Mouse (Mus musculus): ENCODE results near the gene Paxx. TPM values are rescaled to one million over a fixed set of nuclear protein-coding genes. Genes with fewer than 3 reads are reported as not detected.

The Paxx gene
- polyA plus RNA-seq, 1 experiment from 2014 or later, result 93.2 TPM

Small RNAs within 50 kb of the gene (microRNA-seq; reads per million reads assigned to microRNA genes)
- gene Mir3087, result not detected

Other genes starting within 250 kb of the Paxx start
- gene Nelfb, start 249.6 kb downstream of the Paxx start, polyA plus RNA-seq (2014; fragmentation: Nextera tagmentation; extraction: Ambion mirVana), result 68.8 and 73.5 TPM in 2 replicates
- gene Stpg3, start 246.5 kb downstream of the Paxx start, polyA plus RNA-seq (2014; fragmentation: Nextera tagmentation; extraction: Ambion mirVana), result not detected in 2 replicates
- 1.1 TPM in 1 of 2 replicates, not detected in the other for gene Fam166a, start 242.3 kb downstream of the Paxx start, polyA plus RNA-seq (2014; fragmentation: Nextera tagmentation; extraction: Ambion mirVana)
- gene Tubb4b, start 236.4 kb downstream of the Paxx start, polyA plus RNA-seq (2014; fragmentation: Nextera tagmentation; extraction: Ambion mirVana), result 392 and 409 TPM in 2 replicates
- gene Slc34a3, start 226.7 kb downstream of the Paxx start, polyA plus RNA-seq (2014; fragmentation: Nextera tagmentation; extraction: Ambion mirVana), result 0.10 TPM in 1 of 2 replicates, not detected in the other
- gene Rnf224, start 224.3 kb downstream of the Paxx start, polyA plus RNA-seq (2014; fragmentation: Nextera tagmentation; extraction: Ambion mirVana), result not detected in 2 replicates
- gene Rnf208, start 218.8 kb downstream of the Paxx start, polyA plus RNA-seq (2014; fragmentation: Nextera tagmentation; extraction: Ambion mirVana), result 67.4 and 98.5 TPM in 2 replicates
- gene Cysrt1, start 218.6 kb downstream of the Paxx start, polyA plus RNA-seq (2014; fragmentation: Nextera tagmentation; extraction: Ambion mirVana), result not detected in 2 replicates
- 4.7 and 6.0 TPM in 2 replicates for gene AL732309.1, start 214.2 kb downstream of the Paxx start, polyA plus RNA-seq (2014; fragmentation: Nextera tagmentation; extraction: Ambion mirVana)
- gene Tmem203, start 205.7 kb downstream of the Paxx start, polyA plus RNA-seq (2014; fragmentation: Nextera tagmentation; extraction: Ambion mirVana), result 14.7 and 17.4 TPM in 2 replicates
- gene Tprn, start 198.5 kb downstream of the Paxx start, polyA plus RNA-seq (2014; fragmentation: Nextera tagmentation; extraction: Ambion mirVana), result 6.6 and 9.9 TPM in 2 replicates
- gene Ssna1, start 188.7 kb downstream of the Paxx start, polyA plus RNA-seq (2014; fragmentation: Nextera tagmentation; extraction: Ambion mirVana), result 258 and 281 TPM in 2 replicates
- gene Anapc2, start 188.6 kb downstream of the Paxx start, polyA plus RNA-seq (2014; fragmentation: Nextera tagmentation; extraction: Ambion mirVana), result 105 and 123 TPM in 2 replicates
- not detected in 2 replicates for gene Tmem210, start 172.9 kb downstream of the Paxx start, polyA plus RNA-seq (2014; fragmentation: Nextera tagmentation; extraction: Ambion mirVana)
- 0.25 TPM in 1 of 2 replicates, not detected in the other for gene Lrrc26, start 171.2 kb downstream of the Paxx start, polyA plus RNA-seq (2014; fragmentation: Nextera tagmentation; extraction: Ambion mirVana)
- 17.0 and 21.1 TPM in 2 replicates for gene Grin1, start 141.9 kb downstream of the Paxx start, polyA plus RNA-seq (2014; fragmentation: Nextera tagmentation; extraction: Ambion mirVana)
- 69.5 and 87.7 TPM in 2 replicates for gene Man1b1, start 128.8 kb downstream of the Paxx start, polyA plus RNA-seq (2014; fragmentation: Nextera tagmentation; extraction: Ambion mirVana)
- 21.3 and 21.4 TPM in 2 replicates for gene Dpp7, start 104.7 kb downstream of the Paxx start, polyA plus RNA-seq (2014; fragmentation: Nextera tagmentation; extraction: Ambion mirVana)
- gene Uap1l1, start 95.4 kb downstream of the Paxx start, polyA plus RNA-seq (2014; fragmentation: Nextera tagmentation; extraction: Ambion mirVana), result 5.8 and 7.8 TPM in 2 replicates
- 27.8 and 28.9 TPM in 2 replicates for gene Sapcd2, start 88.8 kb downstream of the Paxx start, polyA plus RNA-seq (2014; fragmentation: Nextera tagmentation; extraction: Ambion mirVana)
- 1.9 and 2.5 TPM in 2 replicates for gene Entpd2, start 65.2 kb downstream of the Paxx start, polyA plus RNA-seq (2014; fragmentation: Nextera tagmentation; extraction: Ambion mirVana)
- 263 and 331 TPM in 2 replicates for gene Npdc1, start 61.7 kb downstream of the Paxx start, polyA plus RNA-seq (2014; fragmentation: Nextera tagmentation; extraction: Ambion mirVana)
- gene Fut7, start 37.8 kb downstream of the Paxx start, polyA plus RNA-seq (2014; fragmentation: Nextera tagmentation; extraction: Ambion mirVana), result 0.21 TPM in 1 of 2 replicates, not detected in the other
- 6.7 and 11.9 TPM in 2 replicates for gene Abca2, start 32.4 kb downstream of the Paxx start, polyA plus RNA-seq (2014; fragmentation: Nextera tagmentation; extraction: Ambion mirVana)
- 1.1 and 2.2 TPM in 2 replicates for gene Clic3, start 4.3 kb downstream of the Paxx start, polyA plus RNA-seq (2014; fragmentation: Nextera tagmentation; extraction: Ambion mirVana)
- gene Ptgds, start 9.0 kb upstream of the Paxx start, polyA plus RNA-seq (2014; fragmentation: Nextera tagmentation; extraction: Ambion mirVana), result 170 and 301 TPM in 2 replicates
- gene Lcn12, start 32.8 kb upstream of the Paxx start, polyA plus RNA-seq (2014; fragmentation: Nextera tagmentation; extraction: Ambion mirVana), result not detected in 2 replicates
- gene Fbxw5, start 39.7 kb upstream of the Paxx start, polyA plus RNA-seq (2014; fragmentation: Nextera tagmentation; extraction: Ambion mirVana), result 77.9 and 102 TPM in 2 replicates
- gene C8g, start 40.6 kb upstream of the Paxx start, polyA plus RNA-seq (2014; fragmentation: Nextera tagmentation; extraction: Ambion mirVana), result 4.0 and 4.1 TPM in 2 replicates
- 26.7 and 29.4 TPM in 2 replicates for gene Traf2, start 85.8 kb upstream of the Paxx start, polyA plus RNA-seq (2014; fragmentation: Nextera tagmentation; extraction: Ambion mirVana)
- 369 and 370 TPM in 2 replicates for gene Edf1, start 96.8 kb upstream of the Paxx start, polyA plus RNA-seq (2014; fragmentation: Nextera tagmentation; extraction: Ambion mirVana)
- gene Mamdc4, start 113.8 kb upstream of the Paxx start, polyA plus RNA-seq (2014; fragmentation: Nextera tagmentation; extraction: Ambion mirVana), result 0.84 and 2.2 TPM in 2 replicates
- 168 and 216 TPM in 2 replicates for gene Phpt1, start 114.1 kb upstream of the Paxx start, polyA plus RNA-seq (2014; fragmentation: Nextera tagmentation; extraction: Ambion mirVana)
- gene Ajm1, start 120.7 kb upstream of the Paxx start, polyA plus RNA-seq (2014; fragmentation: Nextera tagmentation; extraction: Ambion mirVana), result 2.2 and 4.2 TPM in 2 replicates
- 47.9 and 55.0 TPM in 2 replicates for gene Rabl6, start 147.4 kb upstream of the Paxx start, polyA plus RNA-seq (2014; fragmentation: Nextera tagmentation; extraction: Ambion mirVana)
- 0.18 and 0.30 TPM in 2 replicates for gene Ccdc183, start 156.6 kb upstream of the Paxx start, polyA plus RNA-seq (2014; fragmentation: Nextera tagmentation; extraction: Ambion mirVana)
- gene Tmem141, start 160.9 kb upstream of the Paxx start, polyA plus RNA-seq (2014; fragmentation: Nextera tagmentation; extraction: Ambion mirVana), result 27.9 and 32.8 TPM in 2 replicates
- gene Fcna, start 166.9 kb upstream of the Paxx start, polyA plus RNA-seq (2014; fragmentation: Nextera tagmentation; extraction: Ambion mirVana), result 2.0 and 3.7 TPM in 2 replicates
- gene Lcn8, start 192.0 kb upstream of the Paxx start, polyA plus RNA-seq (2014; fragmentation: Nextera tagmentation; extraction: Ambion mirVana), result not detected in 2 replicates
- gene Lcn5, start 196.9 kb upstream of the Paxx start, polyA plus RNA-seq (2014; fragmentation: Nextera tagmentation; extraction: Ambion mirVana), result not detected in 2 replicates
- gene Lcn6, start 215.7 kb upstream of the Paxx start, polyA plus RNA-seq (2014; fragmentation: Nextera tagmentation; extraction: Ambion mirVana), result not detected in 2 replicates
- not detected in 2 replicates for gene Lcn10, start 221.6 kb upstream of the Paxx start, polyA plus RNA-seq (2014; fragmentation: Nextera tagmentation; extraction: Ambion mirVana)
- not detected in 2 replicates for gene Obp2a, start 238.9 kb upstream of the Paxx start, polyA plus RNA-seq (2014; fragmentation: Nextera tagmentation; extraction: Ambion mirVana)
- gene Bmyc, start 245.6 kb upstream of the Paxx start, polyA plus RNA-seq (2014; fragmentation: Nextera tagmentation; extraction: Ambion mirVana), result 86.4 and 108 TPM in 2 replicates

Measured in forebrain, embryonic 14.5 days (tissue).